Mouse (Mus musculus) CH12.LX (cell line): Measurements from ENCODE around the gene Zfp488.

ENCODE experiments used
- CHD1 ChIP-seq: IDR thresholded peaks from 2 replicates; pipeline ENCODE4 v1.6.1; 2012; ENCODE audit warnings: low read depth, low read length, improper control_type of control experiment, inconsistent platforms
- CTCF ChIP-seq, 2 experiments: IDR thresholded peaks in 1 of 2; conservative IDR thresholded peaks in 1 of 2; 2 replicates each; pipeline ENCODE4 v1.5.1; 2011 to 2012; ENCODE audit warnings: low read depth in 2 of 2, low read length in 2 of 2, improper control_type of control experiment in 1 of 2, inconsistent platforms in 1 of 2, mild to moderate bottlenecking in 1 of 2, moderate library complexity in 1 of 2
- MAFK ChIP-seq: IDR thresholded peaks from 2 replicates; pipeline ENCODE4 v1.6.1; 2011; ENCODE audit warnings: low read length, improper control_type of control experiment; ENCODE audit not compliant: insufficient replicate concordance
- POLR2A ChIP-seq: IDR thresholded peaks from 2 replicates; pipeline ENCODE4 v1.6.1; 2011; ENCODE audit warnings: low read depth, mild to moderate bottlenecking, improper control_type of control experiment, low read length
- TCF12 ChIP-seq: IDR thresholded peaks from 2 replicates; pipeline ENCODE4 v1.6.1; 2014; ENCODE audit warnings: low read depth, mild to moderate bottlenecking, inconsistent platforms, low read length, improper control_type of control experiment

GRCm38 (mm10) chr14:34002358-34002757 lies 23.8 kb upstream of the Zfp488 start:
- no peak for TF ChIP-seq CTCF (conservative IDR thresholded peaks at IDR 0.05 in 1 of 2, IDR thresholded peaks at IDR 0.05 in 1 of 2; ENCODE audit: low read depth in 2 of 2, low read length in 2 of 2)
- no peak for TF ChIP-seq CHD1
- no peak for TF ChIP-seq TCF12
- TF ChIP-seq POLR2A, result no peak
- no peak for TF ChIP-seq MAFK
